Mouse (Mus musculus) cerebellum, adult 18-20 months (tissue): ENCODE data around the gene Clba1.
"Not testable (repeated sequence)": the region's sequence is repeated elsewhere in the genome, so short reads cannot be mapped to it uniquely, and the experiment has no call there.

Experiments
- DNase-seq, 2 experiments: peaks; one replicate each; pipeline ENCODE4 v3.0.0; 2021

Gene Clba1

GRCm38 (mm10) chr12:112819057-112819662, 10.4 kb downstream of the Clba1 start:
- DNase-seq: no peak

GRCm38 (mm10) chr12:112820401-112820999, 11.8 kb downstream of the Clba1 start:
- DNase-seq: no peak

GRCm38 (mm10) chr12:112821216-112821615, 12.5 kb downstream of the Clba1 start:
- DNase-seq: no peak

GRCm38 (mm10) chr12:112821974-112822373, 13.2 kb downstream of the Clba1 start:
- DNase-seq: no peak

- DNase-seq: no peak
Measured at GRCm38 (mm10) chr12:112822676-112823075, 13.9 kb downstream of the Clba1 start.

GRCm38 (mm10) chr12:112823221-112823620, 14.5 kb downstream of the Clba1 start:
- no peak for DNase-seq

- DNase-seq: no peak
Measured at GRCm38 (mm10) chr12:112825901-112826300, 17.2 kb downstream of the Clba1 start.

- DNase-seq: peak in 1 of 2 experiments; percentile 66
Measured at GRCm38 (mm10) chr12:112828501-112829243, 19.9 kb downstream of the Clba1 start.

- peak; percentile 95 to 99 for DNase-seq
Measured at GRCm38 (mm10) chr12:112829244-112829864, 20.6 kb downstream of the Clba1 start, which contains the start of gene Cdca4. TSS of gene Cdca4 (minus strand) at chr12:112829423.

GRCm38 (mm10) chr12:112830141-112830540, 21.4 kb downstream of the Clba1 start:
- DNase-seq: no peak

GRCm38 (mm10) chr12:112830570-112830969, 21.8 kb downstream of the Clba1 start:
- no peak for DNase-seq

GRCm38 (mm10) chr12:112832411-112832810, 23.7 kb downstream of the Clba1 start:
- DNase-seq: no peak

GRCm38 (mm10) chr12:112833527-112833926, 24.8 kb downstream of the Clba1 start:
- no peak for DNase-seq

- peak in 1 of 2 experiments; percentile 20 for DNase-seq
Measured at GRCm38 (mm10) chr12:112835046-112835445, 26.3 kb downstream of the Clba1 start.

GRCm38 (mm10) chr12:112840209-112841086, 31.7 kb downstream of the Clba1 start:
- no peak for DNase-seq

- DNase-seq: not testable (repeated sequence)
Measured at GRCm38 (mm10) chr12:112841338-112841892, 32.7 kb downstream of the Clba1 start.

- DNase-seq: not testable (repeated sequence)
Measured at GRCm38 (mm10) chr12:112842128-112842527, 33.4 kb downstream of the Clba1 start.

GRCm38 (mm10) chr12:112843803-112844202, 35.1 kb downstream of the Clba1 start:
- DNase-seq: peak; percentile 87 to 90

GRCm38 (mm10) chr12:112847880-112848279, 39.1 kb downstream of the Clba1 start:
- DNase-seq: no peak

GRCm38 (mm10) chr12:112849235-112850022, 40.7 kb downstream of the Clba1 start:
- DNase-seq: no peak

GRCm38 (mm10) chr12:112850344-112850743, 41.6 kb downstream of the Clba1 start:
- DNase-seq: no peak
